Mouse (Mus musculus): Measurements from ENCODE around the gene Btnl2.
"Not testable (repeated sequence)": the region's sequence is repeated elsewhere in the genome, so short reads cannot be mapped to it uniquely, and the experiment has no call there.

Gene Btnl2

GRCm38 (mm10) chr17:34354539-34354938 lies at the start of gene Btnl2:
Gene Btnl2 (plus strand): TSS chr17:34354822.
- no peak for DNase-seq (ENCODE audit: low spot score)

GRCm38 (mm10) chr17:34305380-34306030 lies 49.1 kb upstream of the Btnl2 start, which contains the start of gene H2-Eb1:
Gene H2-Eb1 (plus strand): TSS chr17:34305867.
- no peak for DNase-seq (ENCODE audit: low spot score)

GRCm38 (mm10) chr17:34306407-34306806 lies 48.2 kb upstream of the Btnl2 start:
- no peak for DNase-seq (ENCODE audit: low spot score)

GRCm38 (mm10) chr17:34307216-34307615 lies 47.4 kb upstream of the Btnl2 start:
- no peak for DNase-seq (ENCODE audit: low spot score)

DNA sequence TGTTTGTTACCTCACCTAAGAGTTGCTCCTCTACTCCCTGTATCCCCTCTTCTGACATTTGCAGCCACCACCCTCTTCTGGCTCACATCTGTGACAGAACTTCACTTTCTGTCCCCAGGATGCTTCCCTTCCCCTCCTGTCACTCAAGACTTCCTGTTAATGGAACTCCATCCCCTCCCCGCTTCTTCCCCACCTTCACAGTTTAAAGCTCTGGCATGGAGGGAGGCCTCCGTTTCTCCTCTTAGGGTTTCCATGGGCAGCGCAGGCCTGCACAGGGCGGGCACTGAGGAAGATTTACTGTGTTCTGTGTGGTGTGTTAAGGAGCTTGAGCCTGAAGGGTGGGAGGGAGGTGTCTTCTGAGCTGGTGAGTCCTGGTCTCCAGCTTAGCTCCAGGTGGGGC lies 46.5 kb upstream of the Btnl2 start:
- DNase-seq (ENCODE audit: low spot score): no peak

DNA sequence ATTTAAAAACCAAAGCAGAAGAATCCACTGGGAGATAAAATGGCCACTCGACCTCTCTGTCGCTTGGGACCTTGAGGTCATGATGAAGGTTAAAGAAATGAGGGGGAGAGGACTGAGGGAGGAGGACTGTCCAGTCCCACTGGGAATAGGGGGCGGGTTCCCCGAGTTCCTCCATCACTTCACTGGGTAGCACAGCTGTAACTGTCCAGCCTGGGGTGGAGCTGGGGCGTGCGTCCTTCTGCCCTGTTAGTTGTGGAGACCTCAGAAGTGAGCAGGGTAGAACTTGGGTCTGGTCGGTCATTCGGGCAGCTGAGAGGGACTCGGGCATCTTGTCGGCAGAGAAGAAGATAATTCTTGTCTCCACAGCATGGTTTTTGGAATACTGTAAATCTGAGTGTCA lies 45.4 kb upstream of the Btnl2 start:
- DNase-seq (ENCODE audit: low spot score): no peak

DNA sequence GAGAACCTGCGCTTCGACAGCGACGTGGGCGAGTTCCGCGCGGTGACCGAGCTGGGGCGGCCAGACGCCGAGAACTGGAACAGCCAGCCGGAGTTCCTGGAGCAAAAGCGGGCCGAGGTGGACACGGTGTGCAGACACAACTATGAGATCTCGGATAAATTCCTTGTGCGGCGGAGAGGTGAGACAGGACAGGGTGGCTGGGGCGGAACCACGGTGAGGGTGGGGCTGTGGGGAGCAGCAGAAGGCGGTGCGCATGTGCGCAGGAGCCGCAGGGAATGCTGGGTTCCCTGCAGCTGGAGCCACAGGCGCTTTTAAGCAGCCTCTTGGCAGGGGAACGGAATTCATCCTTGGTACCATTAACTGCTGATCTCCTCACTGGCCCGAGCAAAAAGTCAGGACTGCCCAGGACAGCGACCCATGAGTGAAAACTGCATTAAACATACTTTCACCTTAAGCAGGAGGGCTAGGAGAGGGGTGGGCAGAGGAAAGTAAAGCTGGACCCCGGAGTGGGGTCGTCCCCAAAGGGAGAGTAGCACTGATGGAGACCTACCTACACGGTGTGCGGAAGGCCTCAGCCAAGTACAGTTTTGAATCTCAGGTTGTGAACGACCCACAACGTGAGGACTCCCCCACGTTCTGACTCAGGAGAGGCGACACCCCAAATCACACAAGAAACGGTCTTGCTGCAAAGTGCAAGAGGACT lies 44.8 kb upstream of the Btnl2 start:
- no peak for DNase-seq (ENCODE audit: low spot score)

GRCm38 (mm10) chr17:34310526-34310925 lies 44.1 kb upstream of the Btnl2 start:
- DNase-seq (ENCODE audit: low spot score): not testable (repeated sequence)

GRCm38 (mm10) chr17:34312185-34312584 lies 42.4 kb upstream of the Btnl2 start:
- no peak for DNase-seq (ENCODE audit: low spot score)

DNA sequence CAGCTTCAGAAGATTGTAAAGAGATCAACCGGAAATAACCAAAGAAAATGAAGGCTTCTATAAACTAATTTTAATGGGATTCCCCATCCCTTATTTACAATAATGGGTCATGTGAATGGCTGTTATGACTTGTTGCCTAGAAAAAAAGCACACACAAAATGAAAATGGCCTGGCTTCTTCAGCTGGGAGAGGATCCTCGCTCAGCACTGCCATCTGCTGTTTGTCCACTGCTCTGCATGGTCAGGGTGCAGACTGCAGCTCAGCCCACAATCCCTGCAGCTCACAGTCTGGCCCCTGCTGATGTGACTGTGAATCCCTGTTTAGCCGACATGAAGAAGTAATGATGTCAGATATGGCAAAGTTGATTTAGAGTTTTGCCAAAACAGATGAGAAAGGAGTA lies 41.2 kb upstream of the Btnl2 start:
- peak; percentile 35 for DNase-seq (ENCODE audit: low spot score)

- no peak for DNase-seq (ENCODE audit: low spot score)
These were observed 40.3 kb upstream of the Btnl2 start for GRCm38 (mm10) chr17:34314286-34314685.

- DNase-seq (ENCODE audit: low spot score): no peak
These were observed 39.1 kb upstream of the Btnl2 start for GRCm38 (mm10) chr17:34315512-34315911.

GRCm38 (mm10) chr17:34316697-34317096 lies 37.9 kb upstream of the Btnl2 start:
- DNase-seq (ENCODE audit: low spot score): no peak

DNA sequence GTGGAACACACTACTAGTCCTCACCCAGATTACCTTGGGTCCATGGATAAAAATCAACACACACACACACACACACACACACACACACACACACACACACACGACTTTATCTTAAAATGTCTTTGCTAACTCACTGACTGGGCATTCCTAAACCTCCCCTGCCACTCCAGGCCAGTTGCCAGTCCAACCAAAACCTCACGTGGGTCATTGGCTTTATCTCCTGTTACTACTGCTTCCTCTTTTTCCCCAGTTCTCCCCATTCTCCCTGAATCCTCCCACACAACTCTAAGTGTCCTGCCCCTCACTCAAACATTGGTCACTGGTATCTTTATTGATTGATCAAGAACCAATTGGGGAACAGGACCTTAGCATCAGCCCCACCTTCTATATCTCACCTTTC lies 37.3 kb upstream of the Btnl2 start:
- no peak for DNase-seq (ENCODE audit: low spot score)

- DNase-seq (ENCODE audit: low spot score): no peak
These were observed 29.2 kb upstream of the Btnl2 start, which contains the start of gene H2-Eb2 for GRCm38 (mm10) chr17:34325436-34325835. Gene H2-Eb2 (plus strand): TSS chr17:34325665.

DNA sequence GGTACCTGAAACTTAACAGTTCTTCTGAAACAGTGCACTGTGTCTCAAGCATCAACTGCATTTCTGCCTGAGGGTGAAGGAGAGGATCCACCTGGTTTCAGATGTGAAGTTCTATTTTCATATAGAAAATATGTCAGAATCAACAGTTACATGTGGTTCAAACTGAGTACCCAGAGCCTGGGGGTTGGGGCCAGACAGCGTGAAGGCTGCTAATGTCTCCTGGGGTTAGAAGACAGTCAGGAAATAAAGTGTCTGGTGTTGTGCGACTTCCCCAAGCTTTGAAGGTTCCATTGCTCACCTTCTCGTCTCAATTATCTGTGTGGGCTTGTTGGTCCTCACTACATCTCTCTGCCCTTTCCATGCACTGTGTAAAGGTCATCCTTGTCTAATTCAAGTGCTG lies 28.2 kb upstream of the Btnl2 start:
- DNase-seq (ENCODE audit: low spot score): no peak

GRCm38 (mm10) chr17:34329807-34330206 lies 24.8 kb upstream of the Btnl2 start:
- DNase-seq (ENCODE audit: low spot score): no peak

GRCm38 (mm10) chr17:34331200-34331599 lies 23.4 kb upstream of the Btnl2 start:
- DNase-seq (ENCODE audit: low spot score): no peak

GRCm38 (mm10) chr17:34340619-34341402 lies 13.8 kb upstream of the Btnl2 start:
- no peak for DNase-seq (ENCODE audit: low spot score)

DNA sequence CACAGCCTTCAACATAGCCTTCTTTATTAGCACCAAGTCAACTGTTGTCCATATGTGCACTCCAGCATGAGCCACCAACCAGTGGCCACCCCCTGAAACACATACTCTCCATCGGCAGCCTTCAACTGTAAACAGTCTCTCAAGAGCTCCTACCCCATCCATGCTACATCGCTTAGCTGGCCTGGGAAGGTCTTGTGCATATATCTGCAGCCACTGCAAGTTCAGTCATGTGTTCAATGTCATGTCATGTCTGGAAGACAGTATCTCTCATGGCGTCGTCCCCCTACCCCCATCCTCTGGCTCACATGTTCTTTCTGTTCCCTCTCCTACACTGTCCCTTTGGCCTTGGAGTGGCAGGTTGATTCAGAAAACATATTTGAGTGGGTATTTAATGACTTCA lies 9.7 kb upstream of the Btnl2 start:
- DNase-seq (ENCODE audit: low spot score): no peak

DNA sequence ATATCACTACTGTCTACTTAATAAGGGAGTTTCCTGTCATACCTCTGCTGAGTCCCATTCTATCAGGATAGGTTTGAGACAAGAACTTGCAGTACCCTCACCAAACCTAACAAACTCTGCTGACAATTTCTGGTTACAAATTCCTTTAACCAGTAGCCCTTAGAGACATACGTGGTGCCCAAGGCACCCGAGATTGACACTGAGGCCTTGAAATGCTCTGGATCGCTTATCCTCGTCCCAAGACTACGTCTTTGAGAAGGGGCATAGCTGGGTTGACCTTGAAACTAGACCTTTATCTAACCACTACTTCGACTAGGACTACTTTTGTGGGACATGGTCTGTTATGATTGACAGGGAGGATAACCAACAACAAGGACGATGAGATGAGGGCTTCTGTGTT lies 9.1 kb upstream of the Btnl2 start:
- no peak for DNase-seq (ENCODE audit: low spot score)

DNA sequence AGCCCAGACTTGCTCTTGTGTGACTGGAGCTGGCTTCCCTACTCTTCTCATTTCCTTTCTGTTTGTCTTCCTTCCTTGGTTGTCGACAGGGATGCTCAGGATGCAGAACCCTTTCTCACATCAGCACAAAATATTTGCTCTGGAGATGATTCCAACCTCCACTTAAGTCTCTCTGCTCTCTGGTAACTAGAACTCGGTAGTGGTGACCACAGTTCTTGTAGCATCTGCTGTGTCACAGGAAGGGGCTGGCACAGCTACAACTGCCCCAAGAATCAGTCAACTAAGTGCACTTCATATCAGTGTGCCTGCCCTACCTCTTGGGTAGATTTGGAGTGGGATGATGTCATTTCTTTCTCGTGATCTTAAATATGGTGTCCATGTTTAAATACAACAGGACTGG lies 8.6 kb upstream of the Btnl2 start:
- no peak for DNase-seq (ENCODE audit: low spot score)
